Mouse (Mus musculus) MEL (cell line): ENCODE results near the gene Cables2.

ENCODE experiments used
- CHD2 ChIP-seq: IDR thresholded peaks from 2 replicates; pipeline ENCODE4 v1.6.1; 2011; ENCODE audit warnings: low read length, improper control_type of control experiment
- CTCF ChIP-seq, 3 experiments: IDR thresholded peaks in 2 of 3; conservative IDR thresholded peaks in 1 of 3; 2 replicates each; pipeline ENCODE4 v1.5.1; 2011 to 2012; ENCODE audit warnings: low read length in 3 of 3, low read depth in 2 of 3, mild to moderate bottlenecking in 2 of 3, improper control_type of control experiment in 1 of 3, inconsistent platforms in 1 of 3, mixed read lengths in 1 of 3, moderate library complexity in 1 of 3; ENCODE audit not compliant: control insufficient read depth in 1 of 3, insufficient read depth in 1 of 3, poor library complexity in 1 of 3, severe bottlenecking in 1 of 3
- E2F4 ChIP-seq: IDR thresholded peaks from 2 replicates; pipeline ENCODE4 v1.6.1; 2011; ENCODE audit warnings: low read depth, low read length, improper control_type of control experiment, borderline replicate concordance
- ELF1 ChIP-seq: IDR thresholded peaks from 2 replicates; pipeline ENCODE4 v1.6.1; 2014; ENCODE audit warnings: low read depth, mild to moderate bottlenecking, inconsistent platforms, low read length, improper control_type of control experiment, moderate library complexity
- GATA1 ChIP-seq: IDR thresholded peaks from 2 replicates; pipeline ENCODE4 v1.6.1; 2011; ENCODE audit warnings: low read depth, low read length, improper control_type of control experiment
- POLR2A ChIP-seq, 2 experiments: IDR thresholded peaks; 2 replicates each; pipeline ENCODE4 v1.6.1; 2011 to 2012; ENCODE audit warnings: low read length in 2 of 2, mild to moderate bottlenecking in 2 of 2, control low read depth in 1 of 2, improper control_type of control experiment in 1 of 2, low read depth in 1 of 2, moderate library complexity in 1 of 2; ENCODE audit not compliant: control insufficient read depth in 1 of 2, insufficient read depth in 1 of 2, poor library complexity in 1 of 2
- POLR2AphosphoS5 ChIP-seq: IDR thresholded peaks from 2 replicates; pipeline ENCODE4 v1.6.1; 2012; ENCODE audit warnings: low read depth, borderline replicate concordance, mild to moderate bottlenecking, inconsistent platforms, low read length, moderate library complexity, mixed read lengths
- SIN3A ChIP-seq: IDR thresholded peaks from 2 replicates; pipeline ENCODE4 v1.6.1; 2012; ENCODE audit warnings: low read length, improper control_type of control experiment, inconsistent platforms
- TAL1 ChIP-seq: IDR thresholded peaks from 2 replicates; pipeline ENCODE4 v1.6.1; 2012; ENCODE audit warnings: mild to moderate bottlenecking, inconsistent platforms, low read length, moderate library complexity, mixed read lengths
- TCF12 ChIP-seq: IDR thresholded peaks from 2 replicates; pipeline ENCODE4 v1.6.1; 2014; ENCODE audit warnings: low read depth, mild to moderate bottlenecking, inconsistent platforms, low read length, improper control_type of control experiment, moderate library complexity
- UBTF ChIP-seq: IDR thresholded peaks from 2 replicates; pipeline ENCODE4 v1.6.1; 2012; ENCODE audit warnings: low read depth, mild to moderate bottlenecking, inconsistent platforms, low read length, improper control_type of control experiment, moderate library complexity, borderline replicate concordance; ENCODE audit not compliant: insufficient read depth
- USF2 ChIP-seq, 2 experiments: IDR thresholded peaks; 2 replicates each; pipeline ENCODE4 v1.6.1; 2011 to 2012; ENCODE audit warnings: improper control_type of control experiment in 2 of 2, low read length in 2 of 2, borderline replicate concordance in 1 of 2, inconsistent platforms in 1 of 2, low read depth in 1 of 2, mild to moderate bottlenecking in 1 of 2; ENCODE audit not compliant: insufficient read depth in 1 of 2
- ZC3H11A ChIP-seq: IDR thresholded peaks from 2 replicates; pipeline ENCODE4 v1.6.1; 2012; ENCODE audit warnings: low read depth, mild to moderate bottlenecking, inconsistent platforms, low read length, improper control_type of control experiment
- ZNF384 ChIP-seq: IDR thresholded peaks from 2 replicates; pipeline ENCODE4 v1.6.1; 2012; ENCODE audit warnings: low read depth, mild to moderate bottlenecking, inconsistent platforms, low read length, improper control_type of control experiment

- no peak for TF ChIP-seq POLR2A (IDR thresholded peaks at IDR 0.05; ENCODE audit: control insufficient read depth in 1 of 2, insufficient read depth in 1 of 2, low read depth in 1 of 2, low read length in 2 of 2, poor library complexity in 1 of 2)
- no peak for TF ChIP-seq POLR2AphosphoS5
- no peak for TF ChIP-seq CTCF (IDR thresholded peaks at IDR 0.05 in 2 of 3, conservative IDR thresholded peaks at IDR 0.05 in 1 of 3; ENCODE audit: control insufficient read depth in 1 of 3, insufficient read depth in 1 of 3, low read depth in 2 of 3, low read length in 3 of 3, poor library complexity in 1 of 3, severe bottlenecking in 1 of 3)
- TF ChIP-seq CHD2: no peak
- no peak for TF ChIP-seq UBTF
- TF ChIP-seq TCF12: no peak
- TF ChIP-seq TAL1: no peak
- TF ChIP-seq GATA1: no peak
- no peak for TF ChIP-seq ELF1
- TF ChIP-seq SIN3A: no peak
- no peak for TF ChIP-seq E2F4
- no peak for TF ChIP-seq ZNF384
- TF ChIP-seq USF2 (IDR thresholded peaks at IDR 0.05; ENCODE audit: borderline replicate concordance in 1 of 2, insufficient read depth in 1 of 2, low read depth in 1 of 2, low read length in 2 of 2): no peak
- no peak for TF ChIP-seq ZC3H11A
Observed at GRCm38 (mm10) chr2:180248947-180249660, 24.2 kb downstream of the Cables2 start.
